Mouse (Mus musculus): ENCODE measurements around the gene Slc2a12. TPM values are rescaled to one million over a fixed set of nuclear protein-coding genes. Genes with fewer than 3 reads are reported as not detected.

Gene Slc2a12
- total RNA-seq, 2 experiments from 2014 or later: 4.0 to 13.4 TPM

DNA sequence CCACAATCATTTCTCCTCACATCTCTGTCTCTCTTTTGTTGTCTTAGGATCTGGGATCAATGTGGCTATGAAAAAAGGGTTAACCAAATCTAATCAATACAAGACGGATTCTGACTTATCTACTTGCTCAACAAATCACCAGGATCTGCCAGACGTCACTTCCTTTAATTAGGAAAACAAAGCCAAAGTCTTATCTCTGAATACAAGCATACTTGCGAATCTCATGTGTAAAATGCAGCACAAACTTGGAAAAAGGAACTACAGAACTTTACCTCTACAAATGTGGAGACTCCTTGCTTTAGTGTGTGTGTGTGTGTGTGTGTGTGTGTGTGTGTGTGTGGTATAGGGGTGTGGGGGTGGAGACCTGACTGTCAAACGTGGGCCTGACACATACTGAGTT is 80.4 kb downstream of the Slc2a12 start:
- no peak for DNase-seq (ENCODE audit: low spot score in 2 of 2)

DNA sequence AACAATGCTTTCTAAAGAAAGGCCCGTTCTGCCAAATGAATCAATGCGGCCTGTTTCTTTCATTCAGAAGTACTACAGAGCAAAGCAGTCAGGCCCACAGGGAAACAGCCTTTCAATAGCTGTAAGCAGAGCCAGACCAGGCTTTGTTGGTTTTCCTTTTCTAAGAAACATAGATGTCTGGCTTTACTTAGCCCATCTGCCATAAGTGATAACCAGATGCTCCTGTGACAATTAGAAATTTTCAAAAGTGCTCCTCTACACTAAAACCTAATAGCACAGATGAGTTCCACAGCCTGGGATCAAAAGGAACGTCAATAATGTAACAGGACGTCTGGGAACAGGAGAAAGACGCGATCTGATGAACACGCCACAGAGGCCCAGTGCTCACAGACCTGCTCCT is 81.5 kb downstream of the Slc2a12 start:
- DNase-seq (ENCODE audit: low spot score in 2 of 2): no peak

DNA sequence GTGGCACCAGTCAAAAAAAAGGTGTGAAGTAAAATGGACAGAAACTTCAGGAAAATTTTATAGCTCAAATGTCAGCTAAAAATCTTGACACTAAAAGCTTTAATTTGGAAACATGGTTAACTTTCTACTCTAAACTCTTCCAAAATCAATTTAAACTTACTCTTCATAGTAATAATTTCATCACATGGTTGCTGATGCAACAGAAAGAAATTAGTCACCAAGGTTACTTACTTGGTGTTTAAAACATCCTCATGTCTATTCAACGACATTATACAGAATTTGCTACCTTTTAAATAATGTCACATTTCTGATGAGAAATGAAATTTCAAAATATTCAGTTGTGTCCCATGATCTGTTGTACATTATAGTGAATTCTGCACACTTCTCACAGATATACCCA is 83.4 kb downstream of the Slc2a12 start:
- no peak for DNase-seq (ENCODE audit: low spot score in 2 of 2)

DNA sequence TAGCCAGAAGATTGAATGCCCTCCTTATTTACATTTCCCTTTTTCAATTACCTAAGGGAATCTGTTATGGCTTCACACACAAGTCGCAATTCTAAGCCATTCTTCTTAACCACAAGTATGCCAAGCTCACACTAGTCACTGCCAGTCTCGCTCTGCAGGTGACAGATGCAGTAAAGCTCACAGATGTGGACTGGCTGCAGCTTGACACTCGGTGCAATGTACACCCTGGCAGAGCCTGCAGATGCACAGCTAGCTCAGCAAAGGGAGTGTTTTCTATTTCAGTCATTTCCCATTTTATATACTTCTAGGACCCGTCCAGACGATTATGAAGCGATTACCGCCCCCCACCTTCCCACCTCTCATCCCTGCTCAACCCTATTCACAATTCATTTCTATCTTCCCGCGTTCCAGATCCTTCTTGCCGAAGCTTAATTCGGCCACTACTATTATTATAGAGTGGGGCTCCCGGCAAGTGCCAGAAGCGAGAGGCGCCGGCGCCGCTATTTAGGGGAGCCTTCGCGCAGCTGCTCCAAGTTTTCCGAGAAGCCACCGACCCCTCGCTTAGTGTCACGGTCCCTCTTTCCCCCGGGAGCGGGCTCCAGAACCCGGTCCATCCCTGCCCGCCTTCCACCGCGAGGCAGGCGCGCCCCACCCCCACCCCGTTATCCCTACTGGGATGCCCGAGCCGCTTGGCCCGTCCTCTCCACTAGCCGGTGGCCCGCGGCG is 85.6 kb downstream of the Slc2a12 start:
- peak; percentile 43 to 58 for DNase-seq (ENCODE audit: low spot score in 2 of 2)

DNA sequence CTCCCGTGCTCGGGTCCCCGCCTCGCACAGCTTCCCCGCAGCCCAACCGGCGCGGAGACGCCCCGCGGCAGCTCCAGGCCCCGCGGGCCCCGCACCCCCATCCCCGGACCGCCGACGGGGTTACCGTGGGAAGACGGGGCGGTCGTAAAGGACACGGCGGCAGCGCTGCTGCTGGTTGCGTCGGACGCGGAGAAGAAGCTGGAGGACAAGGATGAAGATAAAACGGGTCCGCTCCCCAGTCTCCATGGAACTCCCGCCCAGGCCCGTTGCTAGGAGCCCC is 86.1 kb downstream of the Slc2a12 start:
- DNase-seq (ENCODE audit: low spot score in 2 of 2): no peak

DNA sequence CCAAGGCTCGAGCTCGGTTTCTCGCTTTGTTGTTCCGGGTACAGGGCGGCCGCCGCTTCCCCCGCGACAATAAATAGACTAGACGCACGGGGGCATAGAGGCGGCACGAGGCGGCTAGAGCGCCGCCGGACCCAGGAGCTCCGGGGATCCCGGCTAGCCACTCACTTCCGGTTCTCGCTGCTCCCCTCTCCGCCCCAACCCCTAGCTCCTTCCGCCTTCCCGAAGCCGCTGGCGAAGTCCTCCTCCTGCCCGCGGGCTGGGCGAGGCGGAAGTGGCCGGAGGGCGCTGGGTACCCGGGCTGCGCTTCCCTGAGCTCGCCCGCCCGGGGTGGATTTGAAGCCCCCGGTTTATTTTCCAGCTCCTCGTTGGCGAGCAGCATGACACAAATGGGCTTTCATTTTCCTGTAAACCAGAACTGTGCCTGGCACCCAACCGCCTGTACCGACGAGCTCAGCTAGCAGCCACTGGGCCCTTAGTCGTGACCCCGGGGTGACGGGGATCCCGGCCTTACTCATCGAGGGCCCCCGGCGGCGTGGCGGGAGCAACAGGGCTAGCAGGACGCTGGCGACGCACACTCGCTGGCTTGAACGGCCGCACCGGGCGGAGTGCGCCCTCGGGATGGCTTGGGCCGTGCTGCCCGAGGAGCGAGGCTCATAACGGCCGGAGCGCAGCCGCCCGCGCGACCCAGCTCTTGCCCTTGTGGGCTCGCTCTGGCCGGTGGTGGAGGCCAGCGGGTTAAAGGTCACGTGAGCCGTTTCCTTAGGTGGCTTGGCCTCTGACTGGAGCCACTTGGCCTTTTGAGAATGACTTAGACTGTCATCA is 86.7 kb downstream of the Slc2a12 start, which contains the start of gene Tbpl1:
Gene Tbpl1, minus strand, starts transcription at position 667 of the 822 bp plus-strand sequence.
- peak; percentile 90 to 97 for DNase-seq (ENCODE audit: low spot score in 2 of 2)

DNA sequence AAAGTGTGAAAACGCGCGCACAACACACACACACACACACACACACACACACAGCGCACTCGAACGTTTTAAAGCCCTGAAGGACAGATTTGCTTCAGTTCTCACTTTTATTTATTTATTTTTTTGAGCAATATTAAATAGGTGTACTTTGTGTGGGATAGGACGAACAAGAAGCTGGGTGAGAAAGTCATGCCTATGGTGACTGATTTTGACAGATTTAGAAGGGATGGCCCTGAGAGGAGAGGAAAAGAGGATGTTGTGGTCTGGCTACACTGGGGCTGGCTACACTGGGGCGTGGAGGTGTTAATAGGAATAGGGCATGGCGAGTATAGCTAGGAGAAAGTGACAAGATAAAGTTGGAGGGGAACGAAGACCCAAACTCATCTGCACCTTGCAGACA is 87.4 kb downstream of the Slc2a12 start:
- no peak for DNase-seq (ENCODE audit: low spot score in 2 of 2)

DNA sequence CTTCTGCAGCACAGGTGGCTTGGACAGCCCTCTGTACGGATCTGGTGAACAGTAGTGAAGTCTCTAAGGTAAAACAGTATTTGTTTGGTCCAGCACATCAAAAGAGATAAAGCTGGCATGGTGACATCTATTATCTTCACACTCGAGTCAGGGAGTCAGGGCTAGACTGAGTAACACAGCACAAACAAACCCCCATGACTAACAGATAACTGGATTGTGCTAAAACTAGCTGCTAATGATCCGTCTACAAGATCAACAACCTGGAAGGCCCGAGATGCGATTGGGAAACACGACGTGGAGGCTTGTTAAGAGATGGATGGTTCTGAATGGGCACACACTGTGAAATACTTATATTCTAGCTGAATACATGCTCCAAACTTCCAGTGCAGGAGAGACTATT is 101.1 kb downstream of the Slc2a12 start:
- no peak for DNase-seq (ENCODE audit: low spot score in 2 of 2)

DNA sequence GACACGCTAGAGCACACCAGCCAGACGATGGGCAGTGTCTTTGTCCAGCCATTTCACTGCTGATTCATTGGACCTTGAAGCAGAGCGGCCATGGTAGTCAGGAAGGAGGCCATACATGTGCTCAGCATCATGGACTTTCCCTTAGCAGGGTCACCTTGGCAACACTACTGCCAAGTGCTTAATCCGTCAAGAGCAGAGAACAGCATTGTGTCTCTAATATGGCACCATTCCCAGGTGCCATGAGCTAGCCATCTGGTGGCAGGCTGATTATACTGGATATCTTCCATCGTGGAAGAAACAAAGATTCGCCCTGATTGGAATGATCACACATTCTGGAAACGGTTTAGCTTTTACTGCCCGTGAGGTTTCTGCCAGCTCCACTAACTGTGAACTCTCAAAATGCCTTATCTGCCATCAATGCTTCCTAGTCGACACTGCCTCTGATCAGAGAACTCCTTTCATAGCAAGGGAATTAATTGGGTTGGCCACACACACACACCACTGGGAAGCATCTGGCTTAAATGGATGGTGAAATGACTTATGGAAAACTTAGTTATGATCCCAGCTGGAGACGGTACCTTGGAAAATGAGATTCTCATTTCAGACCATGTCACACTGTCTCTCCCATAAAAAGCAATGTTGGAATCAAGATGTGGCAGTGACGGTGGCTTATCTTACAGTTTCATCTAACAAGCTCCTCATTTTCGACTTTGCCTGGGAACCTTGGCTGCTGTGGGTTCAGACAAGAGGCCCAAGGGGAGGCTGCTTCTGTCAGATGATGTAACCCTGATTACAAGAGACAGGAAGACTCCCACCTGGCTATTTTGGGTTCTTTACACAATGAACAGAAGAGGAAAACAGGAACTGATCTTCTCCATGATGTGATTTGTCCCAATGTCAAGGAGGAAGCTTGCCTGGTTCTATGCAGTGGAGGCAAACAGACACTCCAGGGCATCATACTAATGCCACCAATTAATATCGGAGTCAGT is 101.8 kb downstream of the Slc2a12 start:
- peak; percentile 79 to 92 for DNase-seq (ENCODE audit: low spot score in 2 of 2)

DNA sequence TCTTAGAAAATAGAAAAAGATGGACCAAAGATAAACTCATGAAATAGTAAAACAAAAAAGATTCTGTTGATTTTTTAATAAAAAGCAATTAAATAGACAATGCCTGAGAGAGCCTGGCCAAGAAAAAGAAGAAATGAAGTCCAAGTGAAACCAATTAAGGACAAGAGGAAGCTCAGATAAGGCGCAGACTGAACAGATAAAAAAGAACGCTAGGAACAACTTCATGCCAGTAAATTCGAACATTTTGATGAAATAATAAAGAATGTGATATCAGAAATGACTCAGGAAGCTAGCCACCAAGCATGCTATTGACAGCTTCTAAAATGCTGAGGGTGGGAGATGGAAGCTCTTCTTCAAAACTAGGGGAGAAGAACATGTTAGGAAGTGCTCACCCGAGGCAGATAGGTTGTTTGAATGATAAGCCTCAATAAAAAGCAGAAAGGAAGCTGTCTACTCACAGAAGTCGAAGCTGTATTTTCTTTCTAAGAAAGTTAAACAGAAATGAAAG is 106.4 kb downstream of the Slc2a12 start:
- DNase-seq (ENCODE audit: low spot score in 2 of 2): no peak

Small RNA genes lying within 50 kb of the gene (microRNA-seq; reads per million reads assigned to microRNA genes)
- gene Mir7663: 0.45 to 0.85 reads per million in 2 experiments

Other genes with a start within 250 kb of the Slc2a12 start
- gene Tbpl1, start 86.9 kb downstream of the Slc2a12 start, total RNA-seq (2021): 10 to 100 TPM; 57.3 to 61.6 TPM
- under 1 TPM in 1 of 2 experiments, not detected in 1; 0.25 TPM for gene Tcf21, start 175.2 kb downstream of the Slc2a12 start, total RNA-seq (2021)